11 mouse cellular contexts compared by ENCODE assay signal in the genomic region with DNA sequence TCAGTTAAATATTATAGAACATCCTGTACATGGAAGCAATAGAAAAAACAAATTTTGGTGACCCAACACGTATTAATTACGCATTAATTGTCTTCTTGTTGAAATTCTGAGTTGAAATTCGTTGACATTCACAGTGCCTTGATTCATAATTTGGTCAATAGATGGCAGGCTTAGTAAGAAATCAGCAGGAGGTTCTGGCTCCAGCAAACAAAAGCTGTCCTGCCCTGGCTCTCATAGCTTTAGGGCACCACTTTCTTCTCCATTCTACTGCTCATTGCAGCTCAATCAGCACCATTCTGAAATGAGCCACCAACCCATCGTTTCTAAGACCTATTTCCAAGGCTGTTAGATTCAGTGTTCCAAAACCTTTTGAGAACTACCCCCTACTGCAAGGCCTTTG.
A peak's percentile ranks its signal among the peaks of the same experiment; 100 is the strongest.
DNase-seq lines count a peak whose midpoint lies in the region; ATAC-seq and TF ChIP-seq lines count a peak whose summit lies in the region.
"Had no signal": no experiment of that assay in that cellular context is flagged by ENCODE, and none has a peak within 500 bp of the region (broad histone marks: within the 10 kb centered on the region; RNA-seq: fewer than 3 reads in every experiment).

No protein-coding gene starts in this region.

- no peak for ATAC-seq in midbrain, postnatal 0 days (ENCODE audit: low FRiP score)
- ATAC-seq in midbrain, embryonic 11.5 days (ENCODE audit: low FRiP score): no peak
- no peak for ATAC-seq in stomach, postnatal 0 days (ENCODE audit: low FRiP score, low TSS enrichment)
- ATAC-seq: intestine, embryonic 16.5 days had no signal

- DNase-seq in heart, postnatal 10 days: peak; percentile 4 to 6
- no peak for DNase-seq in heart, adult 18-20 months
- peak; percentile 7 for DNase-seq in midbrain, postnatal 0 days (ENCODE audit: low spot score)
- DNase-seq in midbrain, embryonic 11.5 days (ENCODE audit: low spot score, missing footprints): no peak
- DNase-seq in cerebellum, adult 9-10 months: peak; percentile 47
- DNase-seq in stomach, postnatal 0 days (ENCODE audit: low spot score): no peak
- no peak for DNase-seq in kidney, postnatal 36 days
- DNase-seq in thymus, postnatal 10 days (ENCODE audit: low spot score in 2 of 2): no peak

- intact Hi-C loops in heart, postnatal 10 days (cut with DNase I): no loop called here

- H3K4me2 ChIP-seq in midbrain, postnatal 0 days (ENCODE audit: low read depth, low read length, poor library complexity, severe bottlenecking): no peak overlapping the region
- H3K4me2 ChIP-seq in midbrain, embryonic 11.5 days: no peak overlapping the region
- H3K4me2 ChIP-seq in stomach, postnatal 0 days (replicated peaks; ENCODE audit: low read depth): no peak overlapping the region
- H3K4me2 ChIP-seq: embryonic facial prominence, embryonic 13.5 days had no signal

- H3K27me3 ChIP-seq in midbrain, postnatal 0 days (ENCODE audit: insufficient read depth, low read length): no peaks in the 10 kb centered on the region
- no peaks in the 10 kb centered on the region for H3K27me3 ChIP-seq in midbrain, embryonic 11.5 days (ENCODE audit: control insufficient read depth, insufficient read depth, low read length)
- H3K27me3 ChIP-seq in stomach, postnatal 0 days (ENCODE audit: control insufficient read depth, insufficient read depth, low read length): no peaks in the 10 kb centered on the region
- H3K27me3 ChIP-seq: embryonic facial prominence, embryonic 13.5 days; megakaryocyte, embryonic 14.5 days had no signal

- no peaks in the 10 kb centered on the region for H3K4me1 ChIP-seq in midbrain, postnatal 0 days (ENCODE audit: insufficient read depth, low read length)
- H3K4me1 ChIP-seq in midbrain, embryonic 11.5 days (ENCODE audit: control insufficient read depth, insufficient read depth, low read length): no peaks in the 10 kb centered on the region
- H3K4me1 ChIP-seq in stomach, postnatal 0 days (replicated peaks; ENCODE audit: control insufficient read depth, insufficient read depth): no peaks in the 10 kb centered on the region
- H3K4me1 ChIP-seq: embryonic facial prominence, embryonic 13.5 days; megakaryocyte, embryonic 14.5 days had no signal

- no peaks in the 10 kb centered on the region for H3K9me3 ChIP-seq in midbrain, postnatal 0 days (ENCODE audit: low read length)
- H3K9me3 ChIP-seq in midbrain, embryonic 11.5 days (ENCODE audit: control insufficient read depth, low read length): no peaks in the 10 kb centered on the region
- H3K9me3 ChIP-seq in stomach, postnatal 0 days (ENCODE audit: control insufficient read depth, low read length): no peaks in the 10 kb centered on the region
- H3K9me3 ChIP-seq: embryonic facial prominence, embryonic 13.5 days; megakaryocyte, embryonic 14.5 days had no signal

- no peaks in the 10 kb centered on the region for H3K36me3 ChIP-seq in midbrain, postnatal 0 days (ENCODE audit: insufficient read depth, low read length)
- H3K36me3 ChIP-seq in midbrain, embryonic 11.5 days (ENCODE audit: control insufficient read depth, insufficient read depth, low read length): no peaks in the 10 kb centered on the region
- no peaks in the 10 kb centered on the region for H3K36me3 ChIP-seq in stomach, postnatal 0 days (ENCODE audit: control insufficient read depth, insufficient read depth, low read length)
- H3K36me3 ChIP-seq: embryonic facial prominence, embryonic 13.5 days had no signal

- no peak for TF ChIP-seq EP300 in stomach, postnatal 0 days (optimal IDR thresholded peaks at IDR 0.05)

- WGBS in midbrain, postnatal 0 days: 62% methylated on average over 4 of the region's 4 CpGs
- WGBS in midbrain, embryonic 11.5 days: 55% methylated on average over 4 of the region's 4 CpGs
- WGBS in stomach, postnatal 0 days: 70% methylated on average over 4 of the region's 4 CpGs

- H3K9ac ChIP-seq in midbrain, postnatal 0 days (replicated peaks; ENCODE audit: low read length, poor library complexity, severe bottlenecking): no peak overlapping the region
- no peak overlapping the region for H3K9ac ChIP-seq in midbrain, embryonic 11.5 days (ENCODE audit: low read length)
- H3K9ac ChIP-seq in stomach, postnatal 0 days (ENCODE audit: low read length): no peak overlapping the region
- H3K9ac ChIP-seq: embryonic facial prominence, embryonic 13.5 days had no signal

- peak; percentile 22; the same call in 1 of the 2 replicates for TF ChIP-seq CTCF in midbrain, postnatal 0 days (IDR thresholded peaks at IDR 0.05)
- TF ChIP-seq CTCF in stomach, postnatal 0 days (IDR thresholded peaks at IDR 0.05; ENCODE audit: low read depth): peak; percentile 45

- no peak overlapping the region for H3K4me3 ChIP-seq in midbrain, postnatal 0 days (ENCODE audit: low read depth, low read length)
- H3K4me3 ChIP-seq in midbrain, embryonic 11.5 days (ENCODE audit: low read depth, low read length): no peak overlapping the region
- no peak overlapping the region for H3K4me3 ChIP-seq in stomach, postnatal 0 days (ENCODE audit: low read depth, low read length)
- H3K4me3 ChIP-seq: embryonic facial prominence, embryonic 13.5 days; megakaryocyte, embryonic 14.5 days had no signal

- no peak overlapping the region for H3K27ac ChIP-seq in midbrain, postnatal 0 days (ENCODE audit: low read depth, low read length)
- H3K27ac ChIP-seq in midbrain, embryonic 11.5 days (ENCODE audit: low read depth, low read length): no peak overlapping the region
- H3K27ac ChIP-seq in stomach, postnatal 0 days (replicated peaks): no peak overlapping the region
- H3K27ac ChIP-seq: embryonic facial prominence, embryonic 13.5 days had no signal

Comparison
In these comparisons a context has a peak if more than half of its experiments do, and no peak if none do; other contexts are left out.
1. DNase-seq: peak in heart, postnatal 10 days (2 of 2), midbrain, postnatal 0 days (single experiment) and cerebellum, adult 9-10 months (single experiment); none in heart, adult 18-20 months (0 of 2), midbrain, embryonic 11.5 days (single experiment), stomach, postnatal 0 days (single experiment), kidney, postnatal 36 days (0 of 2) and thymus, postnatal 10 days (0 of 2).